Mouse (Mus musculus) 3T3-L1 (cell line): ENCODE measurements around the gene Fam216a.
"Not testable (repeated sequence)": the region's sequence is repeated elsewhere in the genome, so short reads cannot be mapped to it uniquely, and the experiment has no call there.

Experiments
- DNase-seq: peaks from one replicate; pipeline ENCODE4 v3.0.0-alpha.2; 2015; ENCODE audit warnings: low read depth, low spot score

Gene Fam216a

GRCm38 (mm10) chr5:122372192-122372769 is at the start of gene Fam216a:
Fam216a (minus strand) TSS chr5:122372364.
- DNase-seq, result peak; percentile 100

- peak; percentile 45 for DNase-seq
Measured at GRCm38 (mm10) chr5:122421271-122422068, 49.3 kb upstream of the Fam216a start, which contains the start of gene Anapc7. Anapc7 (plus strand) TSS chr5:122421693.

GRCm38 (mm10) chr5:122420676-122421075 is 48.5 kb upstream of the Fam216a start:
- not testable (repeated sequence) for DNase-seq

GRCm38 (mm10) chr5:122415465-122415864 is 43.3 kb upstream of the Fam216a start:
- no peak for DNase-seq

- DNase-seq, result no peak
Measured at GRCm38 (mm10) chr5:122414351-122414750, 42.2 kb upstream of the Fam216a start.

GRCm38 (mm10) chr5:122412826-122413225 is 40.7 kb upstream of the Fam216a start:
- no peak for DNase-seq

GRCm38 (mm10) chr5:122411892-122412291 is 39.7 kb upstream of the Fam216a start:
- DNase-seq, result no peak

GRCm38 (mm10) chr5:122409692-122410645 is 37.8 kb upstream of the Fam216a start:
- DNase-seq, result peak; percentile 20

GRCm38 (mm10) chr5:122405537-122405936 is 33.4 kb upstream of the Fam216a start:
- no peak for DNase-seq

GRCm38 (mm10) chr5:122403362-122403761 is 31.2 kb upstream of the Fam216a start:
- DNase-seq, result no peak

- DNase-seq, result no peak
Measured at GRCm38 (mm10) chr5:122402772-122403171, 30.6 kb upstream of the Fam216a start.

GRCm38 (mm10) chr5:122402160-122402559 is 30.0 kb upstream of the Fam216a start:
- no peak for DNase-seq

- DNase-seq, result peak; percentile 47
Measured at GRCm38 (mm10) chr5:122401303-122401640, 29.1 kb upstream of the Fam216a start.

- DNase-seq, result no peak
Measured at GRCm38 (mm10) chr5:122400628-122401302, 28.6 kb upstream of the Fam216a start.

- no peak for DNase-seq
Measured at GRCm38 (mm10) chr5:122399871-122400270, 27.7 kb upstream of the Fam216a start.

- no peak for DNase-seq
Measured at GRCm38 (mm10) chr5:122397495-122397894, 25.3 kb upstream of the Fam216a start.

- no peak for DNase-seq
Measured at GRCm38 (mm10) chr5:122396791-122397190, 24.6 kb upstream of the Fam216a start.

- DNase-seq, result peak; percentile 90
Measured at GRCm38 (mm10) chr5:122393887-122394286, 21.7 kb upstream of the Fam216a start.

- peak; percentile 14 for DNase-seq
Measured at GRCm38 (mm10) chr5:122392227-122393004, 20.3 kb upstream of the Fam216a start.

- peak; percentile 87 for DNase-seq
Measured at GRCm38 (mm10) chr5:122391786-122392180, 19.6 kb upstream of the Fam216a start, which contains the start of gene Arpc3. Arpc3 (plus strand) TSS chr5:122391878.
